Mouse (Mus musculus) left cerebral cortex, adult 11 months (tissue): ENCODE data around the gene Qpctl.

Experiments used
- DNase-seq: peaks from one replicate; pipeline ENCODE4 v3.0.0; 2022; ENCODE audit warnings: low spot score

The Qpctl gene

GRCm38 (mm10) chr7:19119631-19120429 is 29.3 kb downstream of the Qpctl start, which contains the start of gene Fbxo46:
Fbxo46 (plus strand) TSS chr7:19119859.
- DNase-seq = peak; percentile 93

- DNase-seq = no peak
Measured at GRCm38 (mm10) chr7:19119083-19119482, 30.0 kb downstream of the Qpctl start.

- no peak for DNase-seq
Measured at GRCm38 (mm10) chr7:19118028-19118771, 30.9 kb downstream of the Qpctl start, which contains the start of gene Gm4969. Gm4969 (minus strand) TSS chr7:19118368.

GRCm38 (mm10) chr7:19109565-19109964 is 39.5 kb downstream of the Qpctl start:
- no peak for DNase-seq

- DNase-seq = no peak
Measured at GRCm38 (mm10) chr7:19107436-19107835, 41.7 kb downstream of the Qpctl start.

- no peak for DNase-seq
Measured at GRCm38 (mm10) chr7:19104486-19104885, 44.6 kb downstream of the Qpctl start.

GRCm38 (mm10) chr7:19103741-19104140 is 45.4 kb downstream of the Qpctl start:
- DNase-seq = no peak

- no peak for DNase-seq
Measured at GRCm38 (mm10) chr7:19100290-19100689, 48.8 kb downstream of the Qpctl start.

GRCm38 (mm10) chr7:19098811-19099210 is 50.3 kb downstream of the Qpctl start:
- DNase-seq = no peak

GRCm38 (mm10) chr7:19097863-19098262 is 51.2 kb downstream of the Qpctl start:
- DNase-seq = no peak

- no peak for DNase-seq
Measured at GRCm38 (mm10) chr7:19097217-19097616, 51.9 kb downstream of the Qpctl start.

GRCm38 (mm10) chr7:19096421-19096976 is 52.6 kb downstream of the Qpctl start:
- DNase-seq = no peak

GRCm38 (mm10) chr7:19095751-19096110 is 53.4 kb downstream of the Qpctl start:
- DNase-seq = no peak

GRCm38 (mm10) chr7:19094826-19095750 is 54.0 kb downstream of the Qpctl start:
- no peak for DNase-seq

- no peak for DNase-seq
Measured at GRCm38 (mm10) chr7:19094471-19094825, 54.6 kb downstream of the Qpctl start, which contains the start of gene Six5. Six5 (plus strand) TSS chr7:19094594.

GRCm38 (mm10) chr7:19093537-19094385 is 55.3 kb downstream of the Qpctl start:
- peak; percentile 76 for DNase-seq

- DNase-seq = peak; percentile 72
Measured at GRCm38 (mm10) chr7:19093174-19093521, 55.9 kb downstream of the Qpctl start.

GRCm38 (mm10) chr7:19092381-19093173 is 56.5 kb downstream of the Qpctl start:
- DNase-seq = no peak

GRCm38 (mm10) chr7:19091913-19092312 is 57.2 kb downstream of the Qpctl start:
- no peak for DNase-seq
